Mouse (Mus musculus) olfactory bulb, adult 2 months (tissue): ENCODE measurements around the gene Cyb5r3.

Experiments used
- CTCF ChIP-seq: fragments of 200-500 bp; IDR thresholded peaks from 2 replicates; pipeline ENCODE4 v1.5.1; 2012; ENCODE audit warnings: low read depth, mild to moderate bottlenecking, low read length, moderate library complexity; ENCODE audit not compliant: insufficient read depth
- POLR2A ChIP-seq: fragments of 200-500 bp; IDR thresholded peaks from 2 replicates; pipeline ENCODE4 v1.6.1; 2012; ENCODE audit warnings: mild to moderate bottlenecking, low read depth, low read length, moderate library complexity; ENCODE audit not compliant: insufficient read depth

GRCm38 (mm10) chr15:83169772-83170722 lies 2.3 kb downstream of the Cyb5r3 start:
- TF ChIP-seq CTCF = no peak
- TF ChIP-seq POLR2A = no peak
